Mouse (Mus musculus): ENCODE measurements around the gene Gm3285. TPM values are rescaled to one million over a fixed set of nuclear protein-coding genes. Genes with fewer than 3 reads are reported as not detected.

The Gm3285 gene
- not detected in 2 replicates for polyA plus RNA-seq (2016; fragmentation: Nextera tagmentation; extraction: Ambion mirVana)

DNA sequence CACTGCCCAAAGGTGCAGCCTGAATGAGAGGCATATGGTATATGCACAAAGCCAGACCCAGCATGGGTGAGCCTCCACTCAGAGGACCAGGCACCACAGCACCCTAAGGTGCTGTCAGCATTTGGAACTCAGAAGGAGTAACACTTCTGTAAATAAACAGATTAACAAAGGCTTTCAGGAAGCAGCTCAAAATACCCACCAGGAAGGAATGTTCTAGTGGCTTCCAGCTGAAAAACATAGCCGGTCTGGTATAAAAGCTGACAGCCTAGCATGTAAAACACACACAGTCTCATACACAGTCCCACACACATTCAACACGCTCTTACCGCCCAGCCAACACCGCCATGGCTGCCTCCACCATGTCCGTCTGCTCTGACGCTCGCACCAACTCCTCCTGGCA lies at the start of gene Gm3285:
Gene Gm3285 (plus strand): TSS at position 301 of the 400 bp plus-strand sequence.
- 41% methylated on average over 7 of the region's 7 CpGs for WGBS

DNA sequence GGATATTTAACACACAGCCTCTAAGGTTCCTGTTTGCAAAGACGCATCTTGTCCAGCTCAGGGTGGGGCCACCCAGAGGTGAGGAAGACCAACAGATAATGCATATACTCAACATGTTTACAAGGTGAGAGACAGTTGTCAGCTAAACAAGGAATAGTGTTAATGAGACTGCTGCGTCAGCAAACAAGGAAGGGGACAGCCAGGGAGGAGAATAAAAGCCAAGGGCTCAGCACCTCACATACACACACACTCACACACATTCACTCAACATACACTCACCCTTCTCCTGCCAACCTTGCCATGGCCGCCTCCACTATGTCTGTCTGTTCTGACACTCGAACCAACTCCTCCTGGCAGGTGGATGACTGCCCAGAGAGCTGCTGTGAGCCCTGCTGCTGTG lies 47.4 kb upstream of the Gm3285 start, which contains the start of gene Gm2696:
Gene Gm2696 (plus strand): TSS at position 301 of the 400 bp plus-strand sequence.
- Histone ChIP-seq H3K9ac (no peak within 1 kb of the TSS), H3K4me2 (no peak within 1 kb of the TSS), H3K4me1 (no peaks in the 10 kb centered on the region), H3K9me3 (peaks cover 6% of the 10 kb centered on the region; the same call in 1 of the 2 replicates), H3K36me3 (replicated peaks) (no peaks in the 10 kb centered on the region), H3K27ac (no peak within 1 kb of the TSS), H3K4me3 (replicated peaks) (no peak within 1 kb of the TSS), H3K27me3 (no peaks in the 10 kb centered on the region)
- 59% methylated on average over 4 of the region's 4 CpGs for WGBS
- no peak for ATAC-seq (ENCODE audit: low FRiP score)

More for the DNA sequence above, at the start of gene Gm3285:
- ATAC-seq (ENCODE audit: low FRiP score): no peak
- Histone ChIP-seq H3K4me1 (no peaks in the 10 kb centered on the region), H3K4me2 (no peak within 1 kb of the TSS), H3K27me3 (no peaks in the 10 kb centered on the region), H3K36me3 (replicated peaks) (no peaks in the 10 kb centered on the region), H3K4me3 (replicated peaks) (no peak within 1 kb of the TSS), H3K9ac (no peak within 1 kb of the TSS), H3K9me3 (no peaks in the 10 kb centered on the region), H3K27ac (no peak within 1 kb of the TSS)

DNA sequence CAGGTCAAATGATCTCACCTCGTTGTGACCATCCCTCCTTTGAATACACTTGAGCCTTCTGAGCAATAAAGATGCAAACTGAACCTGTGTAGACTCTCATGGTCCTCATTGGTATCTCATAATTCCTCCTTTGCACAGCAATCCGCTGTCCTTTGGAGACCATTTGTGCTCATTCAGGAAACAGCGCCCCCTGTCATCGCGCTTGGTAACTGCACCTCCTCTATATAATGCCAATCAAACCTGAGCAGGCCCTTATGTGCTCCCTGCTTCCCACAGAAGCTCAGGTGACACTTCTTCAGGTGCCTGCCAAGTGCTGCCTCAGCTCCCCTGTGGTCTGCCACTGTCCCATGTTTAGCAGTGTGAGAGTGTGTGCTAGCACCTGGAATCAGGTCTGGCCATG lies 46.3 kb upstream of the Gm3285 start:
- Histone ChIP-seq H3K27ac (no peak overlapping the region), H3K27me3 (no peaks in the 10 kb centered on the region), H3K4me2 (no peak overlapping the region), H3K4me3 (replicated peaks) (no peak overlapping the region), H3K4me1 (no peaks in the 10 kb centered on the region), H3K36me3 (replicated peaks) (no peaks in the 10 kb centered on the region), H3K9ac (no peak overlapping the region), H3K9me3 (no peaks in the 10 kb centered on the region)
- WGBS: 27% methylated on average over 5 of the region's 5 CpGs
- ATAC-seq (ENCODE audit: low FRiP score): no peak

- Histone ChIP-seq H3K4me3 (replicated peaks) (no peak overlapping the region), H3K9me3 (no peaks in the 10 kb centered on the region), H3K4me2 (no peak overlapping the region), H3K36me3 (replicated peaks) (no peaks in the 10 kb centered on the region), H3K27ac (no peak overlapping the region), H3K9ac (no peak overlapping the region), H3K27me3 (no peaks in the 10 kb centered on the region), H3K4me1 (no peaks in the 10 kb centered on the region)
- 97% methylated on average over 4 of the region's 4 CpGs for WGBS
- no peak for ATAC-seq (ENCODE audit: low FRiP score)
Observed at GRCm38 (mm10) chr10:77818523-77818922, 43.3 kb upstream of the Gm3285 start.

GRCm38 (mm10) chr10:77819203-77819602 lies 42.6 kb upstream of the Gm3285 start:
- ATAC-seq (ENCODE audit: low FRiP score): no peak
- no peak overlapping the region for H3K4me2 ChIP-seq
- H3K9ac ChIP-seq: no peak overlapping the region
- no peaks in the 10 kb centered on the region for H3K36me3 ChIP-seq (replicated peaks)
- 28% methylated on average over 4 of the region's 4 CpGs for WGBS
- no peaks in the 10 kb centered on the region for H3K4me1 ChIP-seq
- no peaks in the 10 kb centered on the region for H3K27me3 ChIP-seq
- H3K4me3 ChIP-seq (replicated peaks): no peak overlapping the region
- no peaks in the 10 kb centered on the region for H3K9me3 ChIP-seq
- no peak overlapping the region for H3K27ac ChIP-seq

- H3K27ac ChIP-seq: no peak within 1 kb of the TSS
- no peaks in the 10 kb centered on the region for H3K27me3 ChIP-seq
- no peak within 1 kb of the TSS for H3K4me3 ChIP-seq (replicated peaks)
- H3K9ac ChIP-seq: no peak within 1 kb of the TSS
- ATAC-seq (ENCODE audit: low FRiP score): no peak
- WGBS: 73% methylated on average over 6 of the region's 6 CpGs
- no peaks in the 10 kb centered on the region for H3K36me3 ChIP-seq (replicated peaks)
- H3K4me1 ChIP-seq: no peaks in the 10 kb centered on the region
- H3K4me2 ChIP-seq: no peak within 1 kb of the TSS
- no peaks in the 10 kb centered on the region for H3K9me3 ChIP-seq
Observed at GRCm38 (mm10) chr10:77826951-77827350, 34.8 kb upstream of the Gm3285 start, which contains the start of gene Krtap10-4. TSS of gene Krtap10-4 (minus strand) at chr10:77827095.

DNA sequence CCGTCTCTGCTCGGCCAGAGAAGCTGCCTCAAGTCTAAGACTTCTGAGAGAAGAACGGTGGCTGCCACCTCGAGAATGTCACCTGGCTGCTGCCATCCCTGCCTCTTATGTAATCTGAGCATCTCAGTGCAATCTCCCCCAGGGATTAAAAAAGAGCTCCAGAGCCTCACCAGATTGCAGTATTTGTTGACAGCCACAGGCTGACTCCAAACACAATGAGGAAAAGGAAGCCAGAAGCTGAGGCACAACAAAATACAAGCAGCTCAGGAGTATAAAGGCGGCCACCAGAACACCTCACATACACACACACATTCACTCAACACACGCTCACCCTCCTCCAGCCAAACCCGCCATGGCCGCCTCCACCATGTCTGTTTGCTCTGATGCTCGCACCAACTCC lies 26.1 kb upstream of the Gm3285 start, which contains the start of gene Krtap10-10:
Gene Krtap10-10 (plus strand): TSS at position 301 of the 400 bp plus-strand sequence.
- H3K9ac ChIP-seq: no peak within 1 kb of the TSS
- H3K4me1 ChIP-seq: no peaks in the 10 kb centered on the region; the same call in 1 of the 2 replicates
- no peak within 1 kb of the TSS for H3K4me3 ChIP-seq (replicated peaks)
- H3K36me3 ChIP-seq (replicated peaks): no peaks in the 10 kb centered on the region
- no peaks in the 10 kb centered on the region for H3K9me3 ChIP-seq
- no peak for ATAC-seq (ENCODE audit: low FRiP score)
- H3K27ac ChIP-seq: no peak within 1 kb of the TSS
- H3K27me3 ChIP-seq: no peaks in the 10 kb centered on the region
- H3K4me2 ChIP-seq: no peak within 1 kb of the TSS
- 70% methylated on average over 9 of the region's 9 CpGs for WGBS

GRCm38 (mm10) chr10:77839006-77839405 lies 22.8 kb upstream of the Gm3285 start:
- Histone ChIP-seq H3K27ac (no peak overlapping the region), H3K4me1 (no peaks in the 10 kb centered on the region; the same call in 1 of the 2 replicates), H3K36me3 (replicated peaks) (no peaks in the 10 kb centered on the region), H3K9ac (no peak overlapping the region), H3K27me3 (no peaks in the 10 kb centered on the region), H3K4me2 (no peak overlapping the region), H3K4me3 (replicated peaks) (no peak overlapping the region), H3K9me3 (peaks cover 5% of the 10 kb centered on the region; the same call in 1 of the 2 replicates)
- WGBS: 83% methylated on average over 6 of the region's 6 CpGs
- no peak for ATAC-seq (ENCODE audit: low FRiP score)

DNA sequence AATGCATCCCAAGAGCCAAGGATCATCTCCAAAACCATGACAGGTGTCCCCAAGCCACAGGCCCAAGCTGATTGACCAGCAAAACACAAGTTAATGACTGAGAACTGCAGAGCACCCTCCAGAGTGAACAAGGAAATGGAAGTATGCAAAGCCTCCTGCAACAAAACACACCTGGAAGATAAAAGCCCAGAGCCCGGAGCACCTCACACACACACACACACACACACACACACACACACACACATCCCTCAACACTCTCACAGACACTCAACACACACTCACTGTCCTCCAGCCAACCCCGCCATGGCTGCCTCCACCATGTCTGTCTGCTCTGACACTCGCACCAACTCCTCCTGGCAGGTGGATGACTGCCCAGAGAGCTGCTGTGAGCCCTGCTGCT lies 15.3 kb upstream of the Gm3285 start, which contains the start of gene Gm36176:
Gene Gm36176 (plus strand): TSS at position 301 of the 400 bp plus-strand sequence.
- Histone ChIP-seq H3K27ac (no peak within 1 kb of the TSS), H3K36me3 (replicated peaks) (no peaks in the 10 kb centered on the region), H3K9ac (no peak within 1 kb of the TSS), H3K4me3 (replicated peaks) (no peak within 1 kb of the TSS), H3K4me1 (no peaks in the 10 kb centered on the region), H3K27me3 (no peaks in the 10 kb centered on the region), H3K4me2 (no peak within 1 kb of the TSS), H3K9me3 (peaks cover 5% of the 10 kb centered on the region; the same call in 1 of the 2 replicates)
- WGBS: 72% methylated on average over 2 of the region's 3 CpGs
- no peak for ATAC-seq (ENCODE audit: low FRiP score)

DNA sequence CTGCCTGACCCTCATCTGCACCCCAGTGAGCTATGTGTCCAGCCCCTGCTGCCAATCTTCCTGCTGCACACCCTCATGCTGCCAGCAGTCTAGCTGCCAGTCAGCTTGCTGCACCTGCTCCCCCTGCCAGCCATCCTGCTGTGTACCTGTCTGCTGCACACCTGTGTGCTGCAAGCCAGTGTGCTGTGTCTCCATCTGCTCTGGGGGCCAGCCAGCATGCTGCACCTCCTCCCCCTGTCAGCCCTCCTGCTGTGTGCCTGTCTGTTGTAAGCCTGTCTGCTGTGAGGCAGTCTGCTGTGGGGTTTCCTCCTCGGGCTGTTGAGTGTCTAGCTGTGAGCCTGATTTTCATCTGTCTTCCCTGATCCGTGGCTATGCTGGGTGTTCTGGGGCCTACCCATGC lies 14.8 kb upstream of the Gm3285 start:
- Histone ChIP-seq H3K36me3 (replicated peaks) (no peaks in the 10 kb centered on the region), H3K4me3 (replicated peaks) (no peak overlapping the region), H3K4me2 (no peak overlapping the region), H3K4me1 (no peaks in the 10 kb centered on the region), H3K9me3 (peaks cover 5% of the 10 kb centered on the region; the same call in 1 of the 2 replicates), H3K27ac (no peak overlapping the region), H3K9ac (no peak overlapping the region), H3K27me3 (no peaks in the 10 kb centered on the region)
- no peak for ATAC-seq (ENCODE audit: low FRiP score)
- WGBS: 10% methylated on average over 2 of the region's 2 CpGs

DNA sequence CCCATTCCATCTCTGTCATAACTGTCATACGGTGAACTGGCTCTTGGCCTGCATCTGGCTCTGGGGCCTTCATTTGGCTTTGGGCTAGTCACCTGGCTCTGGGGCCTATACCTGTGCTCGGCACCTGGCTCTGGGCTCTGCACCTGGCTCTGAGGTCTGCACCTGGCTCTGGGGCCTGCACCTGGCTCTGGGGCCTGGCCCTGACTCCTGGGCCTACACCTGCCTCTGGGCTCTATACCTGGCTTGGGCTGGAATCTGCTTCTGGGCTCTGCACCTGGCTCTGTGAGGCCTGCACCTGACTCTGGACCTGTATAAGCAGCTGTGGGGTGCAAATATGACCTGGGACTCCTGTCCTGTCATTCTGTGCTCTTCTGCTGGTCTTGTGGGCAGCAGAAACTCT lies 14.2 kb upstream of the Gm3285 start:
- Histone ChIP-seq H3K9me3 (peaks cover 5% of the 10 kb centered on the region; the same call in 1 of the 2 replicates), H3K36me3 (replicated peaks) (no peaks in the 10 kb centered on the region), H3K4me2 (no peak overlapping the region), H3K4me3 (replicated peaks) (no peak overlapping the region), H3K27me3 (no peaks in the 10 kb centered on the region), H3K9ac (no peak overlapping the region), H3K4me1 (no peaks in the 10 kb centered on the region), H3K27ac (no peak overlapping the region)
- ATAC-seq (ENCODE audit: low FRiP score): no peak
- WGBS: 82% methylated on average over 2 of the region's 2 CpGs

DNA sequence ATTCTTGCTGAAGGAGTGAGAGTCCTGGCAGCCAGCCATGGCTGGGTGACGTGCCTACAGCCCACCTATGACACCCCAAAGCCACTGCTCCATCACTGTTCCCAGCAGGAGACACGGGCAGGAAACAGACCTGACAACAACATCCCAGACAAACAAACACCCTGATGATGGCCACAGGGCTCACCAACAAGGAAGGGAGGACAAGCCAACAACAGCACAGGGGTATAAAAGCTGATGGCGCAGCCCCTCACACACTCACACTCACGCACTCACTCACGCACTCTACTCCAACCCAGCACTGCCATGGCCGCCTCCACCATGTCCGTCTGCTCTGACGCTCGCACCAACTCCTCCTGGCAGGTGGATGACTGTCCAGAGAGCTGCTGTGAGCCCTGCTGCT lies 9.2 kb upstream of the Gm3285 start, which contains the start of gene Gm10318:
Gene Gm10318 (plus strand): TSS at position 301 of the 400 bp plus-strand sequence.
- Histone ChIP-seq H3K4me2 (no peak within 1 kb of the TSS), H3K4me1 (no peaks in the 10 kb centered on the region), H3K27me3 (no peaks in the 10 kb centered on the region), H3K27ac (no peak within 1 kb of the TSS), H3K9ac (no peak within 1 kb of the TSS), H3K36me3 (replicated peaks) (no peaks in the 10 kb centered on the region), H3K9me3 (no peaks in the 10 kb centered on the region), H3K4me3 (replicated peaks) (no peak within 1 kb of the TSS)
- 69% methylated on average over 9 of the region's 9 CpGs for WGBS
- no peak for ATAC-seq (ENCODE audit: low FRiP score)

GRCm38 (mm10) chr10:77864067-77864761 lies 2.4 kb downstream of the Gm3285 start:
- H3K36me3 ChIP-seq (replicated peaks): no peaks in the 10 kb centered on the region
- H3K4me2 ChIP-seq: peak overlapping the region; percentile 40
- H3K9me3 ChIP-seq: no peaks in the 10 kb centered on the region
- H3K27me3 ChIP-seq: no peaks in the 10 kb centered on the region
- peak; percentile 64 for ATAC-seq (ENCODE audit: low FRiP score)
- peak overlapping the region; percentile 14 for H3K4me3 ChIP-seq (replicated peaks)
- 40% methylated on average over 14 of the region's 14 CpGs for WGBS
- no peak overlapping the region for H3K9ac ChIP-seq
- H3K27ac ChIP-seq: no peak overlapping the region
- H3K4me1 ChIP-seq: no peaks in the 10 kb centered on the region

Data from forebrain, embryonic 12.5 days (tissue).